Mouse (Mus musculus) limb, embryonic 11.5 days (tissue): ENCODE measurements at regions not wholly inside any gene's neighbourhood (a gene's known extent, or its start where the extent isn't known, plus 50 kb on each side); places are given as distances from the start of the nearest gene placed in this dataset.

Experiments used
- ATAC-seq: fragments of 200-750 bp; cut with Nextera tagmentation; 2 replicates; pipeline ENCODE4 v1.8.0; 2017; ENCODE audit warnings: low read depth; ENCODE audit not compliant: insufficient number of reproducible peaks, low FRiP score, low TSS enrichment
- DNase-seq: peaks from one replicate; pipeline ENCODE4 v3.0.0-alpha.2; 2015; ENCODE audit warnings: low spot score
- H3K27ac ChIP-seq: fragments of 300-500 bp; sonication (generic); replicated peaks from 2 replicates; pipeline ENCODE4 v1.5.1; 2014; ENCODE audit warnings: low read depth, mild to moderate bottlenecking, low read length
- H3K27me3 ChIP-seq: fragments of 300-500 bp; sonication (generic); 2 replicates; pipeline ENCODE4 v1.6.1; 2014; ENCODE audit warnings: mild to moderate bottlenecking, low read length, mixed read lengths; ENCODE audit not compliant: control insufficient read depth, insufficient read depth
- H3K36me3 ChIP-seq: fragments of 300-500 bp; sonication (generic); 2 replicates; pipeline ENCODE4 v1.6.1; 2014; ENCODE audit warnings: mild to moderate bottlenecking, low read length, moderate library complexity, mixed read lengths; ENCODE audit not compliant: control insufficient read depth, insufficient read depth
- H3K4me1 ChIP-seq: fragments of 300-500 bp; sonication (generic); 2 replicates; pipeline ENCODE4 v1.6.1; 2014; ENCODE audit warnings: low read length, mixed read lengths; ENCODE audit not compliant: control insufficient read depth, insufficient read depth
- H3K4me2 ChIP-seq: fragments of 300-500 bp; sonication (generic); 2 replicates; pipeline ENCODE4 v1.6.1; 2014; ENCODE audit warnings: low read depth, mild to moderate bottlenecking, moderate library complexity; ENCODE audit not compliant: severe bottlenecking
- H3K4me3 ChIP-seq: fragments of 300-500 bp; sonication (generic); 2 replicates; pipeline ENCODE4 v1.5.1; 2014; ENCODE audit warnings: low read depth, low read length
- H3K9ac ChIP-seq: fragments of 300-500 bp; sonication (generic); 2 replicates; pipeline ENCODE4 v1.6.1; 2014; ENCODE audit warnings: mild to moderate bottlenecking, low read length
- H3K9me3 ChIP-seq: fragments of 300-500 bp; sonication (generic); 2 replicates; pipeline ENCODE4 v1.6.1; 2016; ENCODE audit warnings: low read length; ENCODE audit not compliant: control insufficient read depth
- WGBS: fragments of 180-500 bp; shearing (Covaris S2); extraction: QIAGEN DNeasy Blood & Tissue Kit; methylation state at CpG from one replicate; pipeline ENCODE4 v1.1.7; 2014; 5-methylcytosine and 5-hydroxymethylcytosine counted together

DNA sequence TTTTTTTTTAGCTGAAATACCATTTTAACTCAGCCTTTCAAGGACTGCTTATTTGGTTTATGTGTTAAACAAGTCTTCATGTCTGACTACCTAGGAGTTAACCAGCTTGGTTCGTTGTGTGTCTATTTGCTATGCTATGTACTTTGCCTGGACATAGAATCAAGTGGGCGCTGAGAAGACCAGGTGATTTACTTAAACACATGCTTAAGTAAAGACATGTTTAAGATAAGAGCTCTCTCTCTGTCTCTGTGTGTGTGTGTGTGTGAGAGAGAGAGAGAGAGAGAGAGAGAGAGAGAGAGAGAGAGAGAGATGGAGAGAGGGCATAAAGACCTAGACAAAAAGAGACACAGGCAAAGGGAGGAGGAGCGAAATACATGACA is 302.3 kb downstream of the Pik3r1 start:
- Histone ChIP-seq H3K4me3 (no peak overlapping the region), H3K4me1 (peaks cover 6% of the 10 kb centered on the region; the same call in 1 of the 2 replicates), H3K27ac (no peak overlapping the region), H3K27me3 (no peaks in the 10 kb centered on the region), H3K9ac (no peak overlapping the region), H3K36me3 (no peaks in the 10 kb centered on the region), H3K9me3 (no peaks in the 10 kb centered on the region), H3K4me2 (no peak overlapping the region)
- WGBS: 69% methylated on average over 3 of the region's 3 CpGs
- ATAC-seq (no peak), DNase-seq (no peak)

- no peak for ATAC-seq
- DNase-seq: peak; percentile 34
- H3K9me3 ChIP-seq: no peaks in the 10 kb centered on the region
- 45% methylated on average over 7 of the region's 7 CpGs for WGBS
- peaks cover 6% of the 10 kb centered on the region; the same call in 1 of the 2 replicates for H3K4me1 ChIP-seq
- H3K27me3 ChIP-seq: no peaks in the 10 kb centered on the region
- no peaks in the 10 kb centered on the region for H3K36me3 ChIP-seq
- no peak overlapping the region for H3K27ac ChIP-seq
- no peak overlapping the region for H3K9ac ChIP-seq
- no peak overlapping the region for H3K4me3 ChIP-seq
- no peak overlapping the region for H3K4me2 ChIP-seq
Observed at GRCm38 (mm10) chr13:101464928-101465747, 302.9 kb downstream of the Pik3r1 start.

DNA sequence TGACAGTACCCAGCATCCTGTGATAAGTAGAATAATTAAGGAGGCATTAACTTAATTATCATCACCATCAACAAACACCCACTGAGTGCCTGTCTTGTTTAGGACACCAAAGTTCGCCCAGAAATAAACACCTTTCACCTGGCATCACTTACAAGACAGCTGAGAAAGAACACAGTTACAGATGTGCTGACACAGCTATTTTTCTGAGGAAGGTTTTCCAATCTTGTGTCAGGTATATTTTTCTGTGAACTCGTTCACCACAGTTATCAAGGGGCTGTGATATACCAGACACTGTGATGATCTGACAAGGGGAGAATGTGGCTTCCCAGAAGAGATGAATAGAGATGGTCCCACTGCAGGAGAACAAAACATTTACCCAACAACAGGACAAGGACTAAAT is 311.1 kb downstream of the Pik3r1 start:
- no peak for ATAC-seq
- Histone ChIP-seq H3K27ac (no peak overlapping the region), H3K36me3 (no peaks in the 10 kb centered on the region), H3K9me3 (no peaks in the 10 kb centered on the region), H3K4me3 (no peak overlapping the region), H3K4me2 (no peak overlapping the region), H3K9ac (no peak overlapping the region), H3K4me1 (no peaks in the 10 kb centered on the region), H3K27me3 (no peaks in the 10 kb centered on the region)
- 53% methylated on average over 2 of the region's 2 CpGs for WGBS
- DNase-seq: no peak

GRCm38 (mm10) chr13:101454276-101454675 is 313.7 kb downstream of the Pik3r1 start:
- H3K9me3 ChIP-seq: no peaks in the 10 kb centered on the region
- no peaks in the 10 kb centered on the region for H3K4me1 ChIP-seq
- ATAC-seq: no peak

GRCm38 (mm10) chr13:101450501-101450900 is 317.5 kb downstream of the Pik3r1 start:
- Histone ChIP-seq H3K27ac (no peak overlapping the region), H3K4me2 (no peak overlapping the region), H3K4me3 (no peak overlapping the region), H3K9ac (no peak overlapping the region), H3K36me3 (no peaks in the 10 kb centered on the region), H3K27me3 (no peaks in the 10 kb centered on the region), H3K4me1 (no peaks in the 10 kb centered on the region), H3K9me3 (no peaks in the 10 kb centered on the region)
- WGBS: 95% methylated on average over 6 of the region's 6 CpGs
- ATAC-seq (no peak), DNase-seq (no peak)

More at GRCm38 (mm10) chr13:101454276-101454675, 313.7 kb downstream of the Pik3r1 start:
- no peaks in the 10 kb centered on the region for H3K27me3 ChIP-seq
- no peak overlapping the region for H3K27ac ChIP-seq
- H3K36me3 ChIP-seq: no peaks in the 10 kb centered on the region
- no peak overlapping the region for H3K4me2 ChIP-seq
- no peak for DNase-seq
- H3K4me3 ChIP-seq: no peak overlapping the region
- H3K9ac ChIP-seq: no peak overlapping the region

DNA sequence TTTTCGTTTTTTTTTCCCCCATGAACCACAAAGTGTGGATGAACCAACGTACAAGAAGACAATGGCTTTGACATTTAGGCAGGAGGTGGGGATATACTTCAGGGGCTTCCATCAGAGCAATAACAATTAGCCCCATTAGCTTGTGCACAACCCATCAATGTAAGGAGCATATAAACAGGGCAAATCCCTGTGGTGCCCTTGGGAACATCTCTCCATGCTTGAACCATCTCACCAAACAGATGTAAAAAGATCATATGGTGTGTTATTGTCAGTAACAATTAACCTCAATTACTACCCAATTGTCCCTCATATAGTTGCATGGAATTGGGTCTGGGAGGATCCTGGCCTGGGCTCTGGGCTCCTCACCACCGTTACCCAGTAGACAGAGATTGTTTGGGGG is 328.5 kb downstream of the Pik3r1 start:
- Histone ChIP-seq H3K27ac (no peak overlapping the region), H3K9ac (no peak overlapping the region), H3K36me3 (no peaks in the 10 kb centered on the region), H3K9me3 (no peaks in the 10 kb centered on the region), H3K4me1 (no peaks in the 10 kb centered on the region), H3K4me3 (no peak overlapping the region), H3K27me3 (no peaks in the 10 kb centered on the region), H3K4me2 (no peak overlapping the region)
- WGBS: 37% methylated on average over 3 of the region's 3 CpGs
- no peak for ATAC-seq
- DNase-seq: no peak

GRCm38 (mm10) chr13:101439041-101439440 is 329.0 kb downstream of the Pik3r1 start:
- Histone ChIP-seq H3K27ac (no peak overlapping the region), H3K36me3 (no peaks in the 10 kb centered on the region), H3K27me3 (no peaks in the 10 kb centered on the region), H3K4me1 (no peaks in the 10 kb centered on the region), H3K9ac (no peak overlapping the region), H3K4me3 (no peak overlapping the region), H3K4me2 (no peak overlapping the region), H3K9me3 (no peaks in the 10 kb centered on the region)
- 20% methylated on average over 6 of the region's 6 CpGs for WGBS
- peak; percentile 29 for DNase-seq
- ATAC-seq: no peak

DNA sequence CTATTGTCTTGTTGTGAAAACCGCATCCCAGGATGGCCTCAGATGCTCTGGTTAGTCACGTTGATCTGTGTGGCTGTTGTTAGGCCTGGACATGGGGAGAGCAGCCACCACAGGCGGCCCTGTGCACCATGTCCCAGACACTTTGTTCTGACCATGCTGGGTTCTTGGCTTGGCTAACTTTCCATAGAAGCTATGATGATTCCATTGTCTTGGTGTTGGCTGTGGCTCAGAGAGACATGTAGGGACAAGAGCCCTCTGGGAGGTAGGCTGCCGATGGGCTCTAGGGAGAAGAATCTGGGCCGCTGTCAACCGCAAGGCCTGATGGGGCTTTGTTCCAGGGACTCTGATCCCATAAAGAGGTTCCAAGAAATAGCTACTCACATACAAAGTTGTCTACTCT is 334.9 kb downstream of the Pik3r1 start:
- over 99% methylated on average over 6 of the region's 6 CpGs for WGBS
- Histone ChIP-seq H3K27me3 (peaks cover 8% of the 10 kb centered on the region; the same call in 1 of the 2 replicates), H3K4me1 (0 out of 2 replicates have a peak, but pooled peaks cover 3% of the 10 kb centered on the region), H3K9ac (no peak overlapping the region), H3K27ac (no peak overlapping the region), H3K4me2 (no peak overlapping the region), H3K36me3 (no peaks in the 10 kb centered on the region), H3K4me3 (no peak overlapping the region), H3K9me3 (no peaks in the 10 kb centered on the region)
- no peak for ATAC-seq
- DNase-seq: no peak
